Mouse (Mus musculus): Measurements from ENCODE around the gene Maats1.

Maats1 gene

DNA sequence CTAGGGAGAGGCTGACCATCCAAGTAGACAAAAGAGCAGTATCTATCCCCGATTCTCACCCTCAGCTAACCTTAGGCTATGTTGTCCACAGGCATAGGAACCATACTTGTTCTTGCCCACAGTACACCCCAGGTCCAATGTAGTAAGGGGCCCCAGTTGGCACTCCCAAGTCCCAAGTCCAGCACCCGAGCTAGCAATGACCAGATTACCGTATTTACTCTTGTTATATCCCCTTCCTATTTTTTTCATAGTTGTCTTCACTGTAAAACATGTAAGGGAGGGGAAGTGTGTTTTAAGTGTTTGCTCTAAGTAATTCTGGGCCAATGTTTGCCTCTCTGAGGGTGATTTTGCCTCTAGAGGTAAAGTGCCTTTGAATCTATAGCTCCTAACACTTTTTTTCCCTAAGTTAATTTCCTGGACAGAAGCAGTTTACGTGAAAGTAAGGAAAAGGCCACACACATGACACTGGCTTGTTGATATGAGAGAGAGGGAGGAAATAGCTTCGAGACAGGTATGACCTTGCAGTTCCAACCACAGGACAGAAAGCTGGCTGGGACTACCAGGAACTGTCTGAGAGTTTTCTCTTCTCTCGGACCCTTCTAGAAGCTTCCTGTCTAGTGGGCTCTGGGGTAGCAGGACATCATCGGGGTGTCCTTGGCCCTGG, 47.1 kb downstream of the Maats1 start, which contains the start of gene Nr1i2:
Gene Nr1i2 (minus strand): TSS at position 140 of the 664 bp plus-strand sequence.
- no peak for DNase-seq (ENCODE audit: low read depth, low spot score)

DNA sequence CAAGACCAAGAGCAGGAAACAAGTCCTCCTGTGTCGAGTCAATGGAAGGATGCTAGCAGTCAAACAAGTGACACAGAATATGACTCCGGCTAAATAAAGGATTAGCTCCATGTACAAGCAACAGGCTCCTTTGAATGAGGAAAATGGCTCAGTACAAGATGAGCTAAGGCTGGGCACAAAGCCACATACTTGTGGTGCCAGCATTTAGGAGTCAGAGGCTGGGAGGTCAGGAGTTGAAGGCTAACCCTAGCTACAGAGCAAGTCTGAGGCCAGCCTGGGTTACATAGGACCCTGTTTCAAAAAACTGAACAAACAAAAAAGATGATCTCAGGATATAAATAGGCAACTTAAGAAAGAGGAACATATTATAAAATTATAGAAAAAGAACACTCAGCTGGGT, 51.8 kb downstream of the Maats1 start:
- no peak for DNase-seq (ENCODE audit: low read depth, low spot score)

DNA sequence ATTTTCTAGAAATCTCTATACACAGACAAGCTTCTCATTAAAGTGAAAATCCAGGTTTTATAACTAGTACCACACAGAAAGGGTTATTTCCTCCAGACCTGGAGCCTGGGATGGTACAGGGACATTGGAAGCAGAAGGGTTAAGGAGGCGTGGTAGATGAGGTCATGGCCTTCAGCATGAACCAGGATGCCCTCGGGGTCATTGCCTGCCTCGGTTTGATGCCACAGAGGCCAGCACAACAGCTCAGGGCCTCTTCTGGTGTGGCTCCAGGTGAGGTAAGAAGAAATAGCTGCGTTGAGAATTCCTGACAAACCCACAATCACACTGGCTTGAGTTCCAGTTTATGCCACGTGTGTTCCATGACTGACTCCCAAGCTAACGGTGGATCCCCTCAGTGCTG, 53.1 kb downstream of the Maats1 start:
- no peak for DNase-seq (ENCODE audit: low read depth, low spot score)

DNA sequence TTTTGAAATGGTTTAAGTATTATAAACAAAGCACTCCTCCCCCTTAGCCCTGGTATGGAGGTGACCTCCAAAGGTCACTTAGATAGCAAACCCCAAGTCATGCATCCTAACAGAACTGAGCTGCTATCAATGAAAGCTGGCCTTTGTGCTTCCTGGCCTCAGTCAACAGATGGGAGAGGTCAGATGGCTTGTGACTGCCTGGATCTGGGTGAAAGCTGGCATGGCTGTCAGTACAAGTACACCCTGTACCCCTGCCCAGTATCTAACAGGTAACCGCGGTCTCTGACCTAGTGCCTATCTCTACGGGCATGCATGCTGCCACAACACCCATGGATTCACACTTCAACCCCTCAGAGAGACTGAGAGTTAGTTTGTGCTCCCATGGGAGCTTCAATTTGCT, 54.2 kb downstream of the Maats1 start:
- no peak for DNase-seq (ENCODE audit: low read depth, low spot score)

DNA sequence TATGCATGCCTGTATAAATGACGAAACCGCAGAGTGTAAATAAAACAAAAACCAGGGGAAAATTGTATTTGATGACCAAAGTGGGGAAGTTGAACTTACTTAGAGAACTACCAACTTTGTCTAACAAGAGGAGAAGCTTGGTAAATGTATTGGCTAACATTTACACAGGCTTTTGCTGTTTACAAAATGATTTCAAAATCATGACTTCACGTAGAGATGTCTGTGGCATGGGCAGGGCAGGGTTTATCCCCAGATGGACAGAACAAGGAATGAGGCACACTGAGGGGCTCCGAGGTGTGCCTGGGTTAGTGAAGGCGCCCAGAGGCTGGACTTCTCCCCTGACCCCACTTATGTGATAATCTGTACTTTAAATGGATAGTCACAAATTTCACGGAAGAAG, 54.6 kb downstream of the Maats1 start:
- no peak for DNase-seq (ENCODE audit: low read depth, low spot score)

DNA sequence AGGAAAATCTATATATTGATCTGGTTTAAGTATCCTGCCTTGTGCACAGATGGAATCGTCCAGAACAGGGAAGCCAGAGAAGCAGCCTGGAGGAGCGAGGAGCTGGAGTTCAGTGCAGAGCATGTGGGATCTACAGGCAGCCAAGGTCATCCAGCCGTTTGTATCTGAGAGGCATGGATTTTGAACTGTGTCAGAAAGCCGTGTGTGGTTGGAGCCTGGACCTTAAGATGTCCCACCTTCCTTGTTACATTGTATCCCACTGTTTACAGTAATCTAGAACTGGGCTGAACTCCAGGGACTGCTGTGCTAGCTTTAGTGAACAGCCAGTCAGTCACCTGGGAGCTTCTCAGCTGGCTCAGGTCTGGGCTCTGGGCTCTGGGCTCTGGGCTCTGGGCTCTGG, 55.4 kb downstream of the Maats1 start:
- DNase-seq (ENCODE audit: low read depth, low spot score): no peak

DNA sequence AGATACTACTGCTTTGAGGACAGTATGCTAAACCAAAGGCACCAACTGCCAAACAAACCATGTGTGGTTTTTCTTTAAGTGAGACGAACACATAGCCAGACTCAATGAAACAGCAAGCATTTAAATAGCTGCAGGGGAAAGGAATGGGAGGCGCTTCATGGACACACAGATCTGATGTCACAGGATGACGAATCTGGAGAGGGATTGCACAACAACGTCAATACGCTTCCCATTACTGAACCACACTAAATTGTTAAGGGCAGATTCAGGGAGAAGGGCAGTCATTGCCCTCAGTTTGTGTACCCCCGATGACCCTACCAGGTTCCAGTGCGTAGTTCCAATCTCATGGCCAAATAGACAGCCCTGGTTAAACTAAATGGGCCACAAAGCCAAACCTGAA, 56.1 kb downstream of the Maats1 start:
- DNase-seq (ENCODE audit: low read depth, low spot score): no peak

DNA sequence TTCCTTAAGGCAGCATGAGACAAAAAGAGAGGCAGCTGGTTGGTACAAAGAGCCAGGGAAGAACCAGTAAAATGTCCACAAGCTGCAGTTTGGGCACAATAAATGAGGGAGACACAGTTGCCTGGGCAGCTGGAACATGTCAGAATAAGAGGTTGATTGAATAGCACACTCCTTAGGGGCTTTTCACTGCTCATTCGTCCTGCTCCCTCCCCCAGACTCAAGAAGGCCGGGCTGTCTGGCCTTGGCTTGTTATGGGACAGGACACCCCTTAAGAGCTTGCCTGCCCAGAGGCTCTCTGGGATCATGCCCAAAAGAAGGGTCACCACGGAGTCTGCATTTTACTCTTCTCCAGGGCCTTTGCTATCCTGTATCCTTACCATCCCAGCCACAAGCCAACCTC, 58.6 kb downstream of the Maats1 start:
- DNase-seq (ENCODE audit: low read depth, low spot score): no peak

DNA sequence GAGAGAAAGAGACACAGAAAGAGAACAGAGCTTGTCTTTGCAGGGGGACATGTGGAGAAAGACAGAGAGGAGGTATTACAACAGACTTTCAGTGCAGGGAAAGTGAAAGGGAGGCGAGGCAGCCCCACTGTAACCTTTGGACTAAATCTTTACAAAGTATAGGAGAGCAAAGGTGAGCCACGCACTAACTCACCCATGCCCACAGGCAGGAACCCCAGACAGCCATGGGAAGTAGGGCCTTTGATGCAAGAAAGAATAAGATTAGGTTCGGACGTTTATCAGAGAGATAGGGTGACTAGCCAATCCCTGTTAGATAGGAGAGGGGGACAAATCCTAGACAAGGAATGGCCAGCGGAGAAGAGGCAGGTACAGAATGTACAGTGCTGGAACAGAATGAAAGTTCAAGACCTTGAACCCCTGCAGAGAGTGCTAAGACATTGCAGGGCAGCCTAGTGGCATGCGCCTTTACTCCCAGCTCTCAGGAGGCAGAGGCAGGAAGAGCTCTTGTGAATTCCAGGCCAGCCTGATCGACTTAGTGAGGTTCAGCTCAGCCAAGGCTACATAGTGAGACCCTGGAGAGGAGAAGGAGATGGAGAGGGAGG, 59.3 kb downstream of the Maats1 start:
- no peak for DNase-seq (ENCODE audit: low read depth, low spot score)

DNA sequence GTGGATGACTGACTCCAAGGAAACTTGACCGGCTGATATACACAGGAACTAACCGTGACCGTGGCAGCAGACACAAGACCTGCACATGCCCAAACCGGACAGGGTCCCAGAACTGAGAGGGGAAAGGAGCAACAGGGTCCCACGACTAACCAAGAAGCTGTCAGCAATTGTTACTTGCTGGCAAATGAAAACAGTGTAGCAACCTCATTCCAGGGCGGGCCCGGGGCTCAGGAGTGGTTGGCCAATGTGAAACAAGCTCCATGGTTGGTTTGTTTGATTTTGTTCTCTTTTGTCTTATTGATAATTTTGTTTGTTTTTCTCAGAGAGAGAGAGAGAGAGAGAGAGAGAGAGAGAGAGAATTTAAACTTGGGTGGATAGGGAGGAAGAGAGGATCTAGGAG, 61.0 kb downstream of the Maats1 start:
- DNase-seq (ENCODE audit: low read depth, low spot score): no peak

DNA sequence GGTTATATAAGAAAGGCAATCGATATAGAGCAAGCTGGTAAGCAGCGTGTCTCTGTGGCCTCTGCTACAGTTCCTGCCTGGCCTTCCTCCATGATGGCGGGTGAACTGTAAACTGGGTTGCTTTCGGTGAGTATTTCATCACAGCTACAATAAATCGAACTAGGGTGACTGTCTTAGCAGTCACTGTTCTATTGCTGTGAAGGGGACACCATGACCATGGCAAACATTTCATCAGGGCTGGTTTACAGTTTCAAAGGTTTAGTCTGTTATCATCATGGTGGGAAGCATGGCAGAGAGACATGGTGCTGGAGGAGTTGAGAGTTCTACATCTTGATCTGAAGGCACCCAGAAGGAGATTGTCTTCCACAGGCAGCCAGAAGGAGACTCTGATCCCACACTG, 62.1 kb downstream of the Maats1 start:
- DNase-seq (ENCODE audit: low read depth, low spot score): no peak

DNA sequence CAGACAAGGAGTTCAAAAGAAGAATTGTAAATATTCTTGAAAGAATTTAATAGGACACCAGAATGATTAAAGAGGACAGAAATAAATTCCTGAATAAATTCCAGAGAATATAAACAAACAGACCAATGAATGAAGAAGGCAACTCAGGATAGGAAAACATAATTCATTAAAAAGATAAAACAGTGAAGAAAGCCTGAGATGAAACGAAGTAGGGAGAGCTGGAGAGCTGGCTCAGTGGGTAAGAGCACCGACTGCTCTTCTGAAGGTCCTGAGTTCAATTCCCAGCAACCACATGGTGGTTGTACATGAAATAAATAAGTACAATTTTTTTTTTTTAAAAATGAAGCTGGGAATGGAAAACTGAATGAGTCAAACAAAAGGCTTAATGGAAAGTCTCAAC, 67.2 kb downstream of the Maats1 start:
- no peak for DNase-seq (ENCODE audit: low read depth, low spot score)

DNA sequence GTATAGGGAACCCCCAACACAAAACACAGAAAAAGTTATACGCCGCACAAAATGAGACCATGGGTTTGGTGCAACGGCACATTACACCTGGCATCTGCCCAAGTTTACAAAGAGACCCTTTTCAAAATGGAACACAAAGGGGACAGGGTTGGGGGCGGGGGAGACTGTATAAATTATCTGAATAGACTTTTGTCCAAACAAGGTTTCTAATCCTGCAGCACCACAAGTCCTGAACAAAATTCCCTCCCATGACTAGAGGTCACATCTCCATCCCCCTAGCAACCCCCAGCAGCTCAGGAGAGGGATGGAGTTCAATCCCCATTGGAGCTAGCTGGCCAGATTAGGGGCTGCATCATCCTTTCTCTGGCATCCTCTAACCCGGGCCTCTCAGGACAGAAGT, 69.5 kb downstream of the Maats1 start:
- no peak for DNase-seq (ENCODE audit: low read depth, low spot score)

DNA sequence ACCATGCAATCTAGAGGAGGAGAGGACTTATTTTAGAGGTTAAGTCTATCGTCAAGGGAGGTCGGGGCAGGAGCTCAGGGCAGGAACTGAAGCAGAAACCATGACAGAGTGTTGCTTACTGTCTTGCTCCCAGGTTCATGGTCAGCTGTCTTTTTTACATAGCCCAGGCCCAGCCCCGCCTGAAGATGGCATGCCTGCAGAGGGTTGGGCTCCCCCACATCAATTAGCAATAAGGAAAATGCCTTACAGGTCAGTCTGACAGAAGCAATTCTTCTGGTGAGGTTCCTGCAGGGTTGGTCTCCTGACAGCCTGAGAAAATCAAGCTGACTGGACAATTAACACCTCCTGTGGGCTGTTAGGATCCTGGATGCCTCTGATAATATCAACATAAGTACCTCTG, 70.3 kb downstream of the Maats1 start:
- no peak for DNase-seq (ENCODE audit: low read depth, low spot score)

DNA sequence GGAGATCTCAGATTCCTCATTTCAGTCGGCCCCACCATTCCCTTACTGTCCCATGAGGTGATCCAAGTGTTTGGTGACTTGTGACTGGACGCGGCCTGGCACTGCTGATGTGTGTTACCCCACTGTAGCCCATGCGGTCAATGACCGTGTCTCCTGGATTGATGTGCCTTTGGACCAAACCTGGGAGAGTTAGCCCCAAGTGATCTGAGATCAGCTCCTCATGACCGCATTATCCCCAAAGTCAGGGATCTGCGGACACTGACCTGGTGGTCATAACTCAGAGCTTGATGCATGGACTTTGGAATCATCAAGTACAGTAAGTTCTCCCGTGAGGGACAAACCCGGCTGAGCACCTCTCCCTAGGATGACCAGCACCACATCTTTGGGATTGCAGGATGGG, 86.0 kb downstream of the Maats1 start:
- DNase-seq (ENCODE audit: low read depth, low spot score): no peak

DNA sequence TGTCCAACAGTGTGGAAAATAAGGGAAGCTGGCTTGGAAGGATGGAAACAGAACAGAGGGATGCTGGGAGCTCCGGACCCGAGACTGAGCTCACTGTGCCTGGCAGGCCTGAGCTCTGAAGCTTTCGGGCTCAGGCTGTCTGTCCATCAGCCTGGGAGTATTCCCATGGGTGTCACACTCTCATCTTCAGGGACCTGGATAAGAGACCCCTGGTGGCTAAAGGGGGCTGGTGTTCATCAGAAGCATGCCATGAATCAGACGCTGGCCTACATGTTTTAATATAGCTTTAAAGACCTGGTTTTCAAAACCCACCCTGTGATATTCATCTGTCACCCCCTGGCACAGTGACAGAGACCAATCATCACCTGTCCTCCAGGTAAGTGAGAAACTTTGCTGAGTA, 86.8 kb downstream of the Maats1 start:
- DNase-seq (ENCODE audit: low read depth, low spot score): no peak

DNA sequence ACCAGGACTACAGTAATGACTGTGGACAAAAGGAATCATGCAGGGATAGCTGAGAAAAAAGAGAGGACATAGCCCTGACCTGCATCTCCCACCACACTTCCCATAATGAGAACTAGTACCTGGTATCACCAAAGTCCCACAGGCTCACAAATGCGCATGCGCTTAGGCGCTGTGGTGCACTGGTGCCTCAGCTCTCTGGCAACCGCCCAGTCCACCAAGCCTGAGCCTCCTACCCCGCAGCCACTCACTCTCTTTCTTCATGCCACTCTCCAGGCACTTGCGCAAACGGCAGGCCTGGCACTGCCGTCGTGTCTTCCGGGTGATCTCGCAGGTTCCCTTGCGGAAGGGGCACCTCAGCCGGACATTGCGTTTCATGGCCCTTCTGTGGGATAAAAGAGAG, 87.9 kb downstream of the Maats1 start:
- no peak for DNase-seq (ENCODE audit: low read depth, low spot score)

DNA sequence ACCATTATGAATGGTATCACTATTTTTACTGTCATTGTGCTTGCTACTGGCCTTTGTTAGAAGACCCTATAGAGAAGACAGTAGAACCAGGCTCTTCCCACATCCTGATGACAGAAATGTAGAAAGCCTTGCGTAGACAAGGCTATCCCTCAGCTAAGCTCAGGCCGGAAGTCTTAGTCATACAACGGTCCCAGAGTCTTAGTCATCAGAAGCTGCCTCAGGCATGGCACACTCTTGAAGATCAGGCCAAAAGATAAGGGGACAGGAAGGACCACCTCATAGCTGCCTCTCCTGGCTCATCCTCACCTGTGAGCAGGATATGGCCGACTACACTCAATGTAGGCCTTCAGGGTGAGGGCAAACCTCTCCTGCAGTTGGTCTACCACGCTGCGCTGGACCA, 91.5 kb downstream of the Maats1 start:
- DNase-seq (ENCODE audit: low read depth, low spot score): no peak

DNA sequence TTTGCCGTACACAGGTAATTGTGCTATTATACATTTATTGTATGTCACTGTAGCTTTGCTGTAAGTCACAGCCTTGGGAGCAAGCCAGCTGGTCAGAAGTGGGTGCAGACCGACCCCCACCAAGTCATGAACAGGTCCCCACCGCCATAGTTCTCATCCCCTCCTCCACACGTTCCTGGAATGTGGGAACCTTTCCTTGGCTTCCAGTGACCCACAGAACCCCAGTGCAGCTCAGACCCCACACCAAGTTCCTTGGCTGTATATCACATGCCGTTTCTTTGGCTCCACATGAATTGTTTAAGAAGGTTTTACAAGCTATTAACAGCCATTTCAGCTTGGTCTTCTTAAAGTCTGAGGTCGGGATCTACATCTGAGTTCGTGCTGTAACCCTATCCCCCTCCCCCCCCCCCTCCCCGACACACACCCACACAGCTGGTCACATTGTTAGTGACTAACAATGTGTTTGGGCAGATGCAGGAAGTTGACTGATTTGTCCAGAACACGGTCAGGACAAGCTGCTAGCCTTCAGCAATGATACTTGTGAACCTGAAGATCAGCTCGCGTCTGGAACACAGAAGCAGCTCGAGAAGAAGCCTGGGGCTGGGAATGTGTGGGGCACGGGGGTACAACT, 93.5 kb downstream of the Maats1 start:
- no peak for DNase-seq (ENCODE audit: low read depth, low spot score)
